19 mouse cellular contexts compared by ENCODE assay signal in the genomic region with DNA sequence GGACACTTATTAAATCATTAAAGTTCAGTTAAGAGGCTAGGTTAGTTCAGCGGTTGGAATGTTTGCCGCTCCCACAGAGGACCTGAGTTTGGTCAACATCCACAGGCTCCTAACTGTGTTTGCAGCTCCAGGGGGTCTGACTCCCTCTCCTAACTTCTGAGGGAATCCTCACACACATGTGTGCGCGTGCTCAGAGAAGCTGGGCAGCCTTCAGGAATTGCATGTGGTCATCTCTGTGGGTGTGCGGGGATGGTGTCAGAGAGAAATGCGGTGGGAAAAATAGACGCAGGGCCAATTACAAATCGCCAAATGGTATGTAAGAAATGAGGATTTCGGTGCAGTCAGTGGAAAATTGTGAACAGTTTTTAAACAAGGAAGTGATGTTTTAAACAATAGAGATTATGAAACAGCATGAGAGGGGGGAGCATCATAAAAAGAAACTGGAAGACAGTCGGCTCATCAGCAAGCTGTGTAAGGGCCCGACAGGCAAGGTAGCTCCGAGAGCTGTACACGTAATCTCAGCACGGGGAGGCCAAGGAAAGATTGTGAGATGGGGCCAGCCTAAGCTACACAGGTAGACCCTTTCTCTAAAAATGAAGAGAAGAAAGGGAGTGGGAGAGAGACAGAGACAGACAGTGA. TPM values are rescaled to one million over a fixed set of nuclear protein-coding genes. Genes with fewer than 3 reads are reported as not detected.
DNase-seq lines count a peak whose midpoint lies in the region; ATAC-seq lines count a peak whose summit lies in the region.
"Had no signal": no experiment of that assay in that cellular context is flagged by ENCODE, and none has a peak within 500 bp of the region (broad histone marks: within the 10 kb centered on the region; RNA-seq: fewer than 3 reads in every experiment).

No protein-coding gene starts in this region.

- DNase-seq in midbrain, embryonic 11.5 days (ENCODE audit: low spot score, missing footprints), result peak; percentile 69
- peak; percentile 51 for DNase-seq in lung, postnatal 36 days
- no peak for DNase-seq in right cerebral cortex, postnatal 14 days
- DNase-seq in heart, postnatal 10 days, result no peak
- DNase-seq: adrenal gland, adult 8-10 months; cerebellum, adult 8-10 months; gastrocnemius, postnatal 14 days; kidney, postnatal 25 days; layer of hippocampus, adult 9-11 months; liver; retina, postnatal 1 day; thymus, postnatal 4 days had no signal

- ATAC-seq in midbrain, embryonic 11.5 days (ENCODE audit: low FRiP score), result no peak
- no peak for ATAC-seq in midbrain, embryonic 13.5 days
- peak; percentile 75 for ATAC-seq in granulocyte monocyte progenitor cell, adult 5-6 weeks (replicated peaks; ENCODE audit: poor library complexity, severe bottlenecking)
- no peak for ATAC-seq in heart, embryonic 12.5 days (ENCODE audit: insufficient number of reproducible peaks, low FRiP score)
- ATAC-seq: forebrain, embryonic 15.5 days had no signal

- H3K27me3 ChIP-seq in midbrain, embryonic 11.5 days (ENCODE audit: control insufficient read depth, insufficient read depth, low read length), result no peaks in the 10 kb centered on the region
- 0 out of 2 replicates have a peak, but pooled peaks cover 2% of the 10 kb centered on the region for H3K27me3 ChIP-seq in midbrain, embryonic 13.5 days
- no peaks in the 10 kb centered on the region; the same call in 1 of the 2 replicates for H3K27me3 ChIP-seq in heart, embryonic 12.5 days (replicated peaks)
- H3K27me3 ChIP-seq: forebrain, embryonic 15.5 days had no signal

- H3K4me2 ChIP-seq in midbrain, embryonic 11.5 days, result no peak overlapping the region
- no peak overlapping the region for H3K4me2 ChIP-seq in midbrain, embryonic 13.5 days (replicated peaks)
- no peak overlapping the region for H3K4me2 ChIP-seq in heart, embryonic 12.5 days
- H3K4me2 ChIP-seq: forebrain, embryonic 15.5 days had no signal

- intact Hi-C loops in heart, postnatal 10 days (cut with DNase I), result no loop called here

- H3K4me1 ChIP-seq in midbrain, embryonic 11.5 days (ENCODE audit: control insufficient read depth, insufficient read depth, low read length), result no peaks in the 10 kb centered on the region
- no peaks in the 10 kb centered on the region for H3K4me1 ChIP-seq in midbrain, embryonic 13.5 days (replicated peaks)
- no peaks in the 10 kb centered on the region for H3K4me1 ChIP-seq in heart, embryonic 12.5 days (replicated peaks)
- H3K4me1 ChIP-seq: forebrain, embryonic 15.5 days had no signal

- H3K4me3 ChIP-seq in midbrain, embryonic 11.5 days (ENCODE audit: low read depth, low read length), result no peak overlapping the region
- no peak overlapping the region for H3K4me3 ChIP-seq in midbrain, embryonic 13.5 days (replicated peaks)
- H3K4me3 ChIP-seq in heart, embryonic 12.5 days, result no peak overlapping the region
- H3K4me3 ChIP-seq: forebrain, embryonic 15.5 days; midbrain, embryonic 10.5 days; myocyte had no signal

- H3K27ac ChIP-seq in midbrain, embryonic 11.5 days (ENCODE audit: low read depth, low read length), result no peak overlapping the region
- no peak overlapping the region for H3K27ac ChIP-seq in midbrain, embryonic 13.5 days
- H3K27ac ChIP-seq in heart, embryonic 12.5 days (ENCODE audit: poor library complexity, severe bottlenecking), result no peak overlapping the region
- H3K27ac ChIP-seq: forebrain, embryonic 15.5 days; midbrain, embryonic 10.5 days had no signal

- H3K9ac ChIP-seq in midbrain, embryonic 11.5 days (ENCODE audit: low read length), result no peak overlapping the region
- no peak overlapping the region for H3K9ac ChIP-seq in midbrain, embryonic 13.5 days (replicated peaks)
- H3K9ac ChIP-seq in heart, embryonic 12.5 days, result no peak overlapping the region
- H3K9ac ChIP-seq: forebrain, embryonic 15.5 days had no signal

- WGBS in midbrain, embryonic 11.5 days, result 85% methylated on average over 14 of the region's 14 CpGs
- 87% methylated on average over 14 of the region's 14 CpGs for WGBS in midbrain, embryonic 13.5 days
- WGBS in heart, embryonic 12.5 days, result 89% methylated on average over 14 of the region's 14 CpGs

- no peaks in the 10 kb centered on the region for H3K9me3 ChIP-seq in midbrain, embryonic 11.5 days (ENCODE audit: control insufficient read depth, low read length)
- no peaks in the 10 kb centered on the region for H3K9me3 ChIP-seq in midbrain, embryonic 13.5 days
- peaks cover 5% of the 10 kb centered on the region; the same call in 1 of the 2 replicates for H3K9me3 ChIP-seq in heart, embryonic 12.5 days (replicated peaks)
- H3K9me3 ChIP-seq: forebrain, embryonic 15.5 days; G1E; midbrain, embryonic 10.5 days had no signal

- no peaks in the 10 kb centered on the region for H3K36me3 ChIP-seq in midbrain, embryonic 11.5 days (ENCODE audit: control insufficient read depth, insufficient read depth, low read length)
- H3K36me3 ChIP-seq in midbrain, embryonic 13.5 days, result no peaks in the 10 kb centered on the region
- H3K36me3 ChIP-seq in heart, embryonic 12.5 days, result no peaks in the 10 kb centered on the region
- H3K36me3 ChIP-seq: forebrain, embryonic 15.5 days; G1E; midbrain, embryonic 10.5 days had no signal

RNA-seq across cellular contexts. Expression of a gene that starts 53.9 kb away (rescaled TPM):
- 23.8 and 25.9 TPM in 2 replicates for polyA plus RNA-seq in midbrain, embryonic 11.5 days (2014; fragmentation: Nextera tagmentation; extraction: Ambion mirVana)
- polyA plus RNA-seq in midbrain, embryonic 13.5 days (2015; fragmentation: Nextera tagmentation; extraction: Ambion mirVana), result 36.1 and 37.5 TPM in 2 replicates
- total RNA-seq in granulocyte monocyte progenitor cell, adult 5-6 weeks (2014; fragmentation: Nextera tagmentation), result 23.8 and 24.3 TPM in 2 replicates
- 20.8 and 24.3 TPM in 2 replicates for total RNA-seq in granulocyte monocyte progenitor cell, adult 5-6 weeks (2017)
- 17.8 and 18.2 TPM in 2 replicates for polyA plus RNA-seq in heart, embryonic 12.5 days (2016; fragmentation: Nextera tagmentation; extraction: Ambion mirVana)
- total RNA-seq in heart, postnatal 10 days (2021), result 10 to 100 TPM; 18.6 to 18.8 TPM

Comparison
In these comparisons a context has a peak if more than half of its experiments do, and no peak if none do; other contexts are left out.
1. DNase-seq: peak in midbrain, embryonic 11.5 days (single experiment) and lung, postnatal 36 days (single experiment); none in right cerebral cortex, postnatal 14 days (single experiment) and heart, postnatal 10 days (0 of 2).